Mouse (Mus musculus): ENCODE data around the gene Abcc12.

Gene Abcc12

DNA sequence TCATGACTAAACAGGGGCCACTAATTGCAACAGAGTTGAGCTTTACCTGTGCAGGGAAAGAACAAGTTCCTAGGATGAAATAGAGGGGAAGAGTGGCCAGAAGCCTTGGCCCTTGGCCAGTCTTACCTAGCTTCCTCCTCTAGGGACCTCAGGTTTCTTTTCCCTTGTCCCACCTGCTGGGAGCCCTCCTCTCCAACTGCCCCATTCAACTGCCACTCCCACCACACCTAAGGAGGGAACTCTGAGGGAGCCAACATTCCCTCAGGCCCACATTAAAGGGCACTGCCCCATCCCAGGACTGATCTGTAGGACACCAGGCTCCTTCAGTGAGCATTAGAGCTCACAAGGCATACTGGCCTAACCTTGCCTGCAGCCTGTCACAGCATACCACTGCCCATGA is at the start of gene Abcc12:
Gene Abcc12, minus strand, starts transcription at position 229 of the 400 bp plus-strand sequence.
- DNase-seq, result no peak

DNA sequence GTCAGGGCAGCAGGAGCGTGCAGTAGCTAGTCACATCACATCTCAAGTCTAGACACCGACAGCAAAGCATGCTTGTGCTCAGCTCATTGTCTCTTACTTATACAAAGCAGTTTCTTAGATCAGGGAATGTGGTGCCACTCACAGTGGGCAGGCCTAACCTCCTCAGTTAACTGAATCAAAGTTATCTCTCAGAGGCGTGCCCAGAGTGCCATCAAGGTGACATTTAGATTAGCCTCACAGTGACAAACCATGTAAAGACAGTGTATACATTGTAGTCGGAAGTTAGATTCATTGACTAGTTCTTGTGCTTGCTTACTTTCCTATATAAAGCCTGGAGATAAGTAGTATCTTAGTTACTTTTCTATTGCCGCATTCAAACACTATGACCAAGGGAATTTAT is 49.7 kb upstream of the Abcc12 start:
- DNase-seq, result no peak

GRCm38 (mm10) chr8:86624915-86625314 is 44.4 kb upstream of the Abcc12 start:
- peak; percentile 10 for DNase-seq

GRCm38 (mm10) chr8:86623911-86624731 is 43.6 kb upstream of the Abcc12 start, which contains the start of gene Lonp2:
Gene Lonp2 (plus strand): TSS chr8:86624043.
- DNase-seq, result peak; percentile 99

DNA sequence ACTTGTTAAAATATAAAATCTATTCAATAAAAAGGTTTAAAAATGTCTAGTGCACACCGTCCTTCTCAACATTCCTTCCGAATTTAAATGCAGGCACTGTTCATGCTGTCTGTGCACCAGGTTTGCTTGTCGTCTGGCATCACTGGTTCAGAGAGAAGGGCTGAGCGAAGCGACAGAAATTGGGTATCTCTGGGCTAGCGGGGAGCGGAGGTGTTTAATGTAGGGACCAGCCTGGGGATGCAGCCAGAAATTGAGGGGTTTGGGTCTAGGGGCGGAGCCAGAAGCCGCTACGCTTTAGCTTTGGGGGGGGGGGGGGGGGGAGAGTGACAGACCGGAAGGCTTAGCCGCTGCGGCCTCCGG is 43.0 kb upstream of the Abcc12 start:
- DNase-seq, result no peak

DNA sequence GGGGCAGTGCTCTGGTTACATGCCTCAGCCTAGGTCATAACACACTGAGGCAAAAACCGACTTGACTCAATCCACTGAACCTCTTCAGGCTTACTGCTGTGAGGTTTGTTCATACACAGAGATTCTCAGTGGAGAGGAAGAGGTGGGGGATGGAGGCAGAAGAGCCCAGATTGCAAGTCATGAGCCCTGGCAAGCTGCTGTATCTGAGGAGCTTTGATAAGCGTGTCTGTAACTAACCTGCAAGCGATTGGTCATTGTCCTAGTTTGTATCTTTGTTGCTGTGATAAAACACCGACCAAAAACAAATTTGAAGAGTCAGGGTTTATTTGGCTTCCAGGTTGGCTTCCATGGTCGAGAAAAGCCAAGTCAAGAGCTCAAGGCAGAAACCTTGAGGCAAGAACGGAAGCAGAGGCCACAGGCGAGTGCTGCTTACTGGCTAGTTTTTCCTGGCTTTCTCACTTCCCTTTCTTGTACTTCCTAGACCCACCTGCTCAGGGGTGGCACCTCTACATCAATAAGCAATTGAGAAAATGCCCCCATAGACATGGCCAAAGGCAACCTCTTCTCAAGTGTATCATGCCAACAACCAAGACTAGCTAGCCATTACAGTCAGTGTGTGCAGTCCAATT is 37.4 kb upstream of the Abcc12 start:
- no peak for DNase-seq

GRCm38 (mm10) chr8:86615095-86615769 is 34.7 kb upstream of the Abcc12 start:
- no peak for DNase-seq

DNA sequence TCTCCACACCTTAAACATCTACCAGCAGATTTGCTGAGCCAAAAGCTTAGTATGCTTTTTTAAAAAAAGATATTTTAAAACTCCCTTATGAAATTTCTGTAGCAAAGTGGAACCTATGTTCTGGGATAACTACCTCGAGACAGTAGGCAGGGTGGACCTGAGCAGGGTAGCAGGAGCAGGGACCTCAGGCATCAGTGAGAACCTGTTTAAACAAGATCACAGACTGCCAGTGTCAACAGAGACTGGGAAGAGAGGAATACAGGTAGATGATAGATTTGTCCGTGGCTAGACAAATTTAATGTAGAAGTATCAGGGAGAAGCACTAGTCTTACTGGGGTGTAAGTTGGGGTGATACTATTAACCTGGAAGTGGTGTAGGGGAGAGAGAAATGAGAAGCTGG is 33.3 kb upstream of the Abcc12 start:
- no peak for DNase-seq

GRCm38 (mm10) chr8:86604676-86605075 is 24.2 kb upstream of the Abcc12 start:
- DNase-seq, result no peak

DNA sequence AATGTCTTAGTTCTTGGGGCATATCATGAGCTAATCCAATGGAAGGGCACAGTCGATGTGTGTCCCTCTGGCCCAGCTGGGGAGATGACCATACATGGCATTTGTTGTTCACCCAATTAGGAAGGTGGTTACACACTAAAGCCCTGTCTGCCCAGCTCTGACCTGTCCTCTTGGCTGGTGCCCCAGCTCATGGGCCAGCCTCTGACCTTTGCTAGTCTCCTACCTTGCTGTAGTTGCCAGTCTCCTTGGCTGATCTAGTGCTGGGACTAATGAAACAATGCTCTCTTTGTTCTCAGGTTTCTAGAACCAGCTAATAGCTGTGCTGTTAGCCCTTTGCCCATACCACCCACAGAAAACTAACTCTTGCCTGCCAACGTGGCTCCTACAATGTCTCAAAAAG is 22.7 kb upstream of the Abcc12 start:
- DNase-seq, result no peak

- DNase-seq, result no peak
These were observed 19.8 kb upstream of the Abcc12 start for GRCm38 (mm10) chr8:86600311-86600710.

DNA sequence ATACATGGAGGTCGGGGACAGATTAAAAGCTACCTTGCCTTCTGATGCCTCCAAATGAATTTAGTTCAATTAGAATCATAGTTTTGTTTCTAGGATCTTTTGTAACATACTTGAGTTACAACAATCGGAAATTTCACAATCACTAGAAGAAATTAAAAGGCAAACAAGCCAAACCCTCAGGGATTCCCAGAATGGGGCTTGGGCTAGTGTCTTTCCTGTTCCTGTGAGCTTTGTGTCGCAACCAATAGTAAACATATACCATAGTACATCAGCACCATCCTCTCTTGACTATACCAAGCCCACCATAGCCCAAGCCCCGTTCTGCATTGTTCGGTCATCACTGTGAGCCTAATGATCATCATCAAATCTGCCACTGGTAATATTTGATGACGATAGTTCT is 18.8 kb upstream of the Abcc12 start:
- DNase-seq, result no peak

DNA sequence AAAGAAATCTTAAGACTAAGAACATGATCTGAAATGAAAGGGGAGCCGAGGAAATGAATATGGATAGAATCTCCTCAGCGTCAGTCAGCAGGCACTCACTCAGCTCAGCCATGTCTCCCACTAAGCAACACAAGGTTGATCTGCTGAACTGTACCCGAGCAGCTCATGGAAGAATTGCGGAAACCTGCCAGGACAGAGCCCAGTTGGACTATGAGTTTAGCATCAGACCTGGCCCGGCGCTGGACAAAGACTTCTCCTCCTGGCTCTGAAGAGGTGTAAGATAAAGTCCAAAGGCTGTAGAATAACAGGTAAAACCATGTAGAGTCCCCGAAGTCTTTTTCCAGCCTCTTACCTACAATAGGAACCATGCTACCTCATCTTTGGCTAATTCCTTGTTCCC is 17.2 kb upstream of the Abcc12 start:
- peak; percentile 70 for DNase-seq

DNA sequence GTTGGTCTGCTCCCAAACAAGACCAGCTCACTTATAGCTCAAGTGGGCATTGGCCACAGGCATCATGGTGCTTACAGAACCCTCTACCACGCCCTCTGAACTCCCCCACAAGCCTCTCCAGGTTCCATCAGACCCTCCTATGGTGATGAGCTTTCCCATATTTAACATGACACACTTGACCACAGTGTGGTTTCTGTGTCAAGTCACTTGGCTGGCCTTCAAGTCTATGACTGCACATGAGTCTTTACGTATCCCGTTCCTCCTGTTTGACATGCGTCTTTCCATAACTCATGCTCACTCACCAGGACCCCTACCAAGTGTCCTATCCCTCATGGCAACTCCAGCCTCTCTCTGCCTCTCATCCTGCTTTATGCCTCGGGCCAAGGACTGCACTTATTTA is 15.2 kb upstream of the Abcc12 start:
- no peak for DNase-seq

- peak; percentile 67 for DNase-seq
These were observed 13.8 kb upstream of the Abcc12 start for GRCm38 (mm10) chr8:86594159-86594796.

- DNase-seq, result no peak
These were observed 12.6 kb upstream of the Abcc12 start for GRCm38 (mm10) chr8:86593099-86593498.

DNA sequence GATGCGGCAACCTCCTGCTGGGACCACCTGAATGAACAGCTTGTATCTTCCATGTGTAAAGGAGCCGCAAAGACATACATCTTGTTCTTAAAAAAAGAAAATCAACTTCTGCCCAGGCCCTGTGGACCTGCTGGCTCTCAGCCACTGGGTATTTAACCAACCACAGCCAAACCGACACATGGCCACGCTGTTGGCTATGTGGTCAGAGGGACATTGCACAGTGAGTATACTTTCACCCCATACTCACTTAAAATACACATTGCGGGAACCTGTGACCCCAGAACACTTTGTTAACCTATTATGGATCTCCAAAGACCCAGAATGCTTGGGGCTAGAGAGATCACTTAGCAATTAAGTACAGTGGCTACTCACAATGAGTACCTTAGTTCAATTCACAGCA is 7.9 kb upstream of the Abcc12 start:
- DNase-seq, result no peak

DNA sequence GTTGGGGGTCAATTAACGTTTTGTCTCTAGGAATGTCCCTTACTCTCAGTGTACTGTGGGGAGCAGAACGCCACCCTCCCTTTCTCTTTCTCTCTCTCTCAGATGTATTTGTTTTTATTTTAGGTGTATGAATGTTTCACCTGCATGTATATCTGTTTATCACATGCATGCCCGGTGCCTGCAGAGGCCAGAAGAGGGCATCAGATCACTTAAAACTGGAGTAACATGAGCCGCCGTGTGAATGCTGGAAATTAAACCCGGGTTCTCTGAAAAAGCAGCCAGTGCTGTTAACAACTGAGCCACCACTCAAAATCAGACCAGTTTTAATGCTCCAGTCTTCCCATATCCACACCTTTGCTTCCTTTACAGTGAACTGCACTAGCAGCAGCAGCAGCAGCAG is 6.2 kb upstream of the Abcc12 start:
- DNase-seq, result no peak

DNA sequence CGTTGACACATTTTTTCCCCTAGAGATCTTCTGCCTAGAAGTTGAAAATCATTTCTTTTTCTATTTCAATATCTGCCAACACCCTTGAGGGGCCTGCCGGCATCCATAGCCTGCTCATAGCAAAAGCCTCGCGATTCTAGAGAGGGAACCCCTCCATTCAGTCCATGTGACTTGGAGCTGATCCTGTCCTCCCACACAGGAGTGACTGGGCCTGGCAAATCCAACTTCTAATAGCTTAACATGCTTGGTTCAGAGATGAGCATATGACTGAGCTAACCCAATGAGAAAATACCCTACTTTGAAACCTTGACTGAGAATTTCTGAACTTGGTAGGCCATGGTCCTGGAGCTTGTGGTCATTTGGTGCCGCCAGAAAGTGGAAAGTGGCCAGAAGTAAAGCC is 5.6 kb upstream of the Abcc12 start:
- no peak for DNase-seq

GRCm38 (mm10) chr8:86585532-86585931 is 5.0 kb upstream of the Abcc12 start:
- DNase-seq, result peak; percentile 86

DNA sequence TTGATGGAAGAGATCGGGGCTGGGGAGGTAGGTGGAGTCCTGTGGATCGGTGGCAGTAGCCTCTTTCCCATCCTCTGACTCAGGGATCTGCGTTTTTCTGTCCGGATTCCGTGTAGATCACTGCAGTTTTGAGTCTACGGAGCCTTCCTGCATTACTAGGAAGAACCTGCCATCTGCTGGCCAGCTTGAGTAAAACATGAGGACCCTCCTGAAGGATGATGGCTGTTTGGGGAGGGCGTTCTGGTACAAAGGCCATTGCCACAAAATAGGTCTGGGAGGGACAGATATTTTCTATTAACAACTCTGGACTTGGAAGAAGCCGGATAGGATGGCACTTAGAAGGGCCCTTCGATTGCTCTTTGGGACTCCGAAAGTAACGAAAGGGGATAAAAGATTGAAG is 4.6 kb upstream of the Abcc12 start:
- peak; percentile 86 for DNase-seq

GRCm38 (mm10) chr8:86581921-86582331 is 1.4 kb upstream of the Abcc12 start:
- no peak for DNase-seq

- no peak for DNase-seq
These were observed 1.8 kb downstream of the Abcc12 start for GRCm38 (mm10) chr8:86578693-86579092.
